Mouse (Mus musculus) hindbrain, embryonic 10.5 days (tissue): ENCODE results near the gene Tmem54. TPM values are rescaled to one million over a fixed set of nuclear protein-coding genes. Genes with fewer than 3 reads are reported as not detected.

Experiments
- DNase-seq: peaks from one replicate; pipeline ENCODE4 v3.0.0-alpha.2; 2017; ENCODE audit warnings: low spot score
- H3K27ac ChIP-seq: fragments of 300-500 bp; sonication (generic); 2 replicates; pipeline ENCODE4 v1.5.1; 2016; ENCODE audit warnings: mild to moderate bottlenecking, moderate library complexity
- H3K27me3 ChIP-seq: fragments of 300-500 bp; sonication (generic); 2 replicates; pipeline ENCODE4 v1.6.1; 2016; ENCODE audit warnings: mild to moderate bottlenecking; ENCODE audit not compliant: poor library complexity, insufficient read depth, severe bottlenecking
- H3K36me3 ChIP-seq: fragments of 300-500 bp; sonication (generic); 2 replicates; pipeline ENCODE4 v1.6.1; 2016; ENCODE audit warnings: mild to moderate bottlenecking, moderate library complexity
- H3K4me1 ChIP-seq: fragments of 300-500 bp; sonication (generic); replicated peaks from 2 replicates; pipeline ENCODE4 v1.6.1; 2016; ENCODE audit warnings: mild to moderate bottlenecking
- H3K4me3 ChIP-seq: fragments of 300-500 bp; sonication (generic); 2 replicates; pipeline ENCODE4 v1.5.1; 2016; ENCODE audit warnings: mild to moderate bottlenecking, moderate library complexity
- H3K9me3 ChIP-seq: fragments of 300-500 bp; sonication (generic); 2 replicates; pipeline ENCODE4 v1.6.1; 2016; ENCODE audit warnings: mild to moderate bottlenecking, moderate library complexity
- WGBS: fragments of 180-500 bp; shearing (Covaris S2); methylation state at CpG from one replicate; pipeline ENCODE4 v1.1.7; 2016; 5-methylcytosine and 5-hydroxymethylcytosine counted together
- polyA plus RNA-seq: library from polyadenylated mRNA; unstranded; fragments of >200 nt; fragmentation: Nextera tagmentation; extraction: Ambion mirVana; gene quantifications from 2 replicates; pipeline ENCODE4 v1.2.1, GENCODE M21; 2016

Gene Tmem54
- polyA plus RNA-seq, 1 experiment from 2014 or later, result 2.5 TPM

DNA sequence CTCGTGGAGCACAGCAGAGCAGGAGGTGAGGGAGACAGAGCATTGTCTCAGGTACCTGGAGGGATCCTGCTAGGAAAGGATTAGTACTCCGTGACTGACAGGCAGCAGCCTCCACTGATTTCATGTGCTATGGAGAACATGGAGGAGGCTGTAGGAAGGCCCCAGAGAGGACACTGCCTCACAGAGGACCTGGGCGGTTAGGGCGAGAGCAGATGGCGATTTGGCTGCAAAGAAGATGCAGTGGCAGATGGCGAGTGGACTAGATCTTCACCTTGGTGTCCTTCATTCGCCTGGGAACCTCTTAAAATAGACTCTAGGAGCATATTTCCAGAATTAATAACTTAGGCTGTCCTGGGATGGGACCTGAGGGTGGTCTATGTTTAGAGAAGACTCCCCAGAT lies 24.3 kb upstream of the Tmem54 start:
- H3K4me1 ChIP-seq, result peaks cover 3% of the 10 kb centered on the region; the same call in 1 of the 2 replicates
- no peak overlapping the region for H3K4me3 ChIP-seq
- 85% methylated on average over 7 of the region's 7 CpGs for WGBS
- H3K36me3 ChIP-seq, result peaks cover 86% of the 10 kb centered on the region
- no peaks in the 10 kb centered on the region for H3K27me3 ChIP-seq
- H3K27ac ChIP-seq, result no peak overlapping the region
- DNase-seq, result no peak
- H3K9me3 ChIP-seq, result no peaks in the 10 kb centered on the region

DNA sequence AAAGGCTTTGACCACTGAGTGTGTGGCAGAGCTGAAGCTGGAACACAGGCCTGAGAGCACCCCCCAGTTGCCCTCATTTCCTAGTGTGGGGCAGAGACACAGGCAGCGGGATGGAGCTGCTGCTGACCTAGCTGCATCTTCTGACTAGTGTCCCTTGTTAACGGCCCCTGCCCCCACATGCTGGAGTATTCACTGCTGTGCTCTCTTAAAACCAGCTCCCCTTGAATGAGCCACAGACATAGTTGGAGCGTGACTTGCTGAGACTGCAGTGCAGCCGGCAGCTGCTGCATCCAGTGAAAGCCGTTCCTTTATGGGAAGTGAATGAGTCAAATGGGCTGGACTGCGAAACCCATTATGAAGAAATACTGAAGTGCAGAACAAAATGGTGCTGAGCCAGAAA lies 23.8 kb upstream of the Tmem54 start:
- Histone ChIP-seq H3K9me3 (no peaks in the 10 kb centered on the region), H3K27ac (no peak overlapping the region), H3K27me3 (no peaks in the 10 kb centered on the region), H3K4me3 (no peak overlapping the region), H3K4me1 (peaks cover 3% of the 10 kb centered on the region; the same call in 1 of the 2 replicates), H3K36me3 (peaks cover 82% of the 10 kb centered on the region)
- DNase-seq, result no peak
- WGBS, result 80% methylated on average over 6 of the region's 6 CpGs

DNA sequence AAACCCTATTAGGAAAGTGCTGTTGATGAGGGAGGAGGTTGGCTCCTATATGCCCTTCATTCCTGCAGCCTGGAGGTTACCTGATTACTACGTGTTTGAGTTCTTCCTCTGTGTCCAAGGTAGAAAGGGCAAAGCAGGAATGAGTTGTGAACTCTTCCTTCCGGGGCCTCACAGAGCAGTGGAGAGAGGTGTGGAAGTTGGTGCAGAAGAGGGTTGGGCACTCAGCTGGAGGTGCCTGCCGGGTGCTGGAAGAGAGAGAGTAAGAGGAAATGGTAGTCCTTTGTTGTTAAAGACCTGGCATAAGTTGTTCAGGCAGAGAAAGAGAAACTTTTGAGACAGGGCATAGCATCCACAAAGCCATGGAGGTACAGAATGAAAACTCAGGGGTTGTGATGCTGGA lies 23.4 kb upstream of the Tmem54 start:
- Histone ChIP-seq H3K9me3 (no peaks in the 10 kb centered on the region), H3K4me1 (peaks cover 3% of the 10 kb centered on the region; the same call in 1 of the 2 replicates), H3K27me3 (no peaks in the 10 kb centered on the region), H3K36me3 (peaks cover 78% of the 10 kb centered on the region), H3K4me3 (no peak overlapping the region), H3K27ac (no peak overlapping the region)
- DNase-seq, result no peak
- 87% methylated on average over 3 of the region's 3 CpGs for WGBS

DNA sequence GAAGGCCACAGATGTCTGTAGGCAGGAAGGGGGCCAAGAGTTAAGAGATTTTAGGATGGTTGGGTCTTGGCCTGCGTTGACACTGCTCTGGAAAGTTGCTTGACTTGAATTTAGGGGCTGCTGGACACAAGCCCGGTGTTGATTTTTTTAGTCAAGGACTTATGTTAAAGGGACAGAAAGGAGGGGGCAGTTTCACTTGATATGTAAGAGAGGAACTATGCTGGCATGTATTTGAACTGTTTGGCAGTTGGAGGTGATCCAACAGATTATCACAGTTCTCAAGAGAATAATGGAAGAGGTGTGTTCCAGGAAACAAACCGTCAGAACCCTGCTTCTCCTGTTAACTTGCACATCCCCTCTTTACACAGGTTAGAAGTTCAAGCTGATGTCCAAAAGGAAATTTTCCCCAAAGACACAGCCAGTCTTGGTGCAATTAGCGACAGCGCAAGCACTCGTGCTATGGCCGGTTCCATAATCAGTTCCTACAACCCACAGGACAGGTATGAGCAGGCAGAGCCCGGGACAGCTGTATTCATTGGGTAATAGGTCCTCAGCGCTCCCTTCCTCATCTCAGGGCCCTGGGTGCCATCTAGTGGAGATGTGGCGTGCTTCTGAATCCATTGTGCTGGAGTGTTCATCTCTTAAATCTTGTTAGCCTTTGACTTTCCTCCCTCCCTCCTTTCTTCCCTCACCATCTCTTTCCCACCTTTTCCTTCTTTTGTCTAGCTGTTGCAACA lies 22.8 kb upstream of the Tmem54 start:
- Histone ChIP-seq H3K9me3 (no peaks in the 10 kb centered on the region), H3K4me1 (peaks cover 3% of the 10 kb centered on the region; the same call in 1 of the 2 replicates), H3K36me3 (peaks cover 71% of the 10 kb centered on the region), H3K27ac (no peak overlapping the region), H3K4me3 (no peak overlapping the region), H3K27me3 (no peaks in the 10 kb centered on the region)
- 52% methylated on average over 10 of the region's 10 CpGs for WGBS
- DNase-seq, result peak; percentile 68

DNA sequence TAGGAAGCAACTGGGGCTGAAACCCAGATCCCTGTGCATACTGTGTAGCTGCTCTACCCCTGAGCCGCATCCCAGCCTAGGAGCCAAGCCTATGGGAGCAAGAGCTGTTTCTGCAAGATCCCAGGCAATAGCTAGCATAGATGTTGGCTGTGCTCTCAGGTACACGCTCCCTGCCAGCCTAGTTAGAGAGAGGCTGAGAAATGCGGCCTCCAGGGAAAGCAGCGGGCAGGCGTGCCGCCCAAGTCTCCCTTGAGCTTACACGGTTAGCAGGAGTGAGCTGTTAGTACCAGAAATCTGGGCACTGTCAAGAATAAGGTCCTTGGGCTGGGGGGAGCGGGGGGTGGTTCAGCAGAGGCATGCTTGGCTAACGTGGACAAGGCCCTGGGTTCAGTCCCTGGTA lies 20.5 kb upstream of the Tmem54 start:
- no peak for DNase-seq
- Histone ChIP-seq H3K4me3 (no peak overlapping the region), H3K36me3 (peaks cover 48% of the 10 kb centered on the region)

DNA sequence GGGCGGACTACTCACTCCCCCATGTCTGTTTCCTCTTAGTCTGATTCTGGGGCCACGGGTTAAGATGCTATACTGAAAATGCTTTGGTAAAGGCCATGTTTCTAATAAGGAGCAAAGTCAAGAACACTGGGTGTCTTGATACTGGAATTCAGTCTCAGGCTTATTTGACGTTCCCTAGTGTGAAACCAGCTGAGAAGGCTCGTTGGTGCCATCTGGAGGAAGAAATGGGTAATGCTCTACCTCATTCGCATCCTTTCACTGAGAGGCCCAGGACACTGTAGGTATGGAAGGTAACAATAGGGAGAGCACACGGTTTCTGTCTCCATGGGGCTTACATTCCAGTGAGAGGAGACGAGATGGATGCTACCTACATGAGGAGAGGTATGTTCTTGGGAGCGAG lies 19.3 kb upstream of the Tmem54 start:
- no peaks in the 10 kb centered on the region for H3K9me3 ChIP-seq
- H3K27ac ChIP-seq, result no peak overlapping the region
- peak; percentile 64 for DNase-seq
- peaks cover 36% of the 10 kb centered on the region for H3K36me3 ChIP-seq
- no peak overlapping the region for H3K4me3 ChIP-seq
- H3K27me3 ChIP-seq, result no peaks in the 10 kb centered on the region
- peaks cover 3% of the 10 kb centered on the region; the same call in 1 of the 2 replicates for H3K4me1 ChIP-seq
- 28% methylated on average over 8 of the region's 8 CpGs for WGBS

More for the DNA sequence above, 20.5 kb upstream of the Tmem54 start:
- H3K27ac ChIP-seq, result no peak overlapping the region
- WGBS, result 94% methylated on average over 9 of the region's 9 CpGs
- no peaks in the 10 kb centered on the region for H3K9me3 ChIP-seq
- no peaks in the 10 kb centered on the region for H3K27me3 ChIP-seq
- H3K4me1 ChIP-seq, result peaks cover 3% of the 10 kb centered on the region; the same call in 1 of the 2 replicates

DNA sequence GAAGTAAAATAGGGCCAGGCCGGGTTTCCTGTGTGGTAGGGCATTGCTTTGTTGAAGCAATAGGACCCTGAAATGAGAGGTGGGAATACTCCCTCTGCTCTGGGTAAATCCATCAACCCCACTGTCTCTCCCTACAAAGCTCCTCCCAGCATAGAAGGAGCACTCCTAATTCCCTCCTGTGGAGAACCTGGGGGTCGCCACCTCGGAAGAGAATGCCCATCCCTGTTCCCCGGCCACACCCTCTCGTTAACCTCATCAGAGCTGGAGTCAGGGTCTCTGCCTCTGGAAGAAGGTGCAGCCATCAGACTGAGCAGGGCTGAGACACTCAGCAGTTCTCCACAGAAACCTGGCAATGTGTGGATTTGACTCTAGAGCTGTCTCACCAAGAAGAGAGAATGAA lies 17.5 kb upstream of the Tmem54 start:
- Histone ChIP-seq H3K27ac (no peak overlapping the region), H3K9me3 (no peaks in the 10 kb centered on the region), H3K27me3 (no peaks in the 10 kb centered on the region), H3K4me1 (no peaks in the 10 kb centered on the region), H3K36me3 (peaks cover 22% of the 10 kb centered on the region), H3K4me3 (no peak overlapping the region)
- no peak for DNase-seq
- WGBS, result 57% methylated on average over 5 of the region's 5 CpGs

DNA sequence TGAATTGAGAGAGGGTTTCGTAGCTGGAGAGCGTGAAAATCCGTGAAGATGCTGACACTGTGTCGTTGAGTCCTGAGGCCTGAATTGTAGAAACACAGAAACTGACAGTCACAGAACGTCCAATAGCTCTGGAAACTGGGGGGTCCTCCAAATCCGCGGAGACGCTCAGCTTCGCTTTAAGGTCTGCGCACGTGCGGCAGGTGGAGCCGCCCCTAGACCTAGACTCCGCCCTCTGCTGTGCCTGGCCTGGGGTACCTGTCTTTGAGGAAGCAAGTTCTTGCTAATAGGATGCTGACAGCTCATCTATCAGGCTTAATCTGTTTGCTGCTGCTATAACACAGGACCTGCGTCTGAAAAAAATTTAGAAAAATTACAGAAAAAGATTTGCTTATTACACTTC lies 10.1 kb upstream of the Tmem54 start:
- Histone ChIP-seq H3K27ac (no peak overlapping the region), H3K9me3 (0 out of 2 replicates have a peak, but pooled peaks cover 3% of the 10 kb centered on the region), H3K4me1 (peaks cover 4% of the 10 kb centered on the region; the same call in 1 of the 2 replicates), H3K36me3 (no peaks in the 10 kb centered on the region), H3K27me3 (0 out of 2 replicates have a peak, but pooled peaks cover 5% of the 10 kb centered on the region), H3K4me3 (no peak overlapping the region)
- WGBS, result 32% methylated on average over 15 of the region's 15 CpGs
- DNase-seq, result no peak

DNA sequence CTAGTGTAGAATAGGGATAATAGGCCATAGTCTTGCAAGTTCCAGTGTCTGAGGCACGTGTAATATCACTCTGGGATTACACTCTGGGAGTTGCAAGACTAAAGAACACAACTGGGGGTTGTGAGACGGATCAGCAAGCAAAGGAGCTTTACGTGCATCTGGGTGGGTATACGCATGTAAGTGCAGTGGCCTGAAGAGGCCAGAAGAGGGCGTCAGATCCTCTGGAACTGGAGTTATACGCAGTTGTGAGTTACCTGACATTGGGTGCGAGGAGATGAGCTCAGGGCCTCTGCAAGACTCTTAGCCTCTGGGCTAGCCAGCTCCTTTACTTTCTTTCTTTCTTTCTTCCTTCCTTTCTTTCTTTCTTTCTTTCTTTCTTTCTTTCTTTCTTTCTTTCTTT lies 8.3 kb upstream of the Tmem54 start:
- Histone ChIP-seq H3K9me3 (0 out of 2 replicates have a peak, but pooled peaks cover 3% of the 10 kb centered on the region), H3K36me3 (no peaks in the 10 kb centered on the region), H3K27me3 (0 out of 2 replicates have a peak, but pooled peaks cover 5% of the 10 kb centered on the region), H3K4me3 (no peak overlapping the region), H3K27ac (no peak overlapping the region), H3K4me1 (peaks cover 4% of the 10 kb centered on the region; the same call in 1 of the 2 replicates)
- 72% methylated on average over 7 of the region's 7 CpGs for WGBS
- no peak for DNase-seq

DNA sequence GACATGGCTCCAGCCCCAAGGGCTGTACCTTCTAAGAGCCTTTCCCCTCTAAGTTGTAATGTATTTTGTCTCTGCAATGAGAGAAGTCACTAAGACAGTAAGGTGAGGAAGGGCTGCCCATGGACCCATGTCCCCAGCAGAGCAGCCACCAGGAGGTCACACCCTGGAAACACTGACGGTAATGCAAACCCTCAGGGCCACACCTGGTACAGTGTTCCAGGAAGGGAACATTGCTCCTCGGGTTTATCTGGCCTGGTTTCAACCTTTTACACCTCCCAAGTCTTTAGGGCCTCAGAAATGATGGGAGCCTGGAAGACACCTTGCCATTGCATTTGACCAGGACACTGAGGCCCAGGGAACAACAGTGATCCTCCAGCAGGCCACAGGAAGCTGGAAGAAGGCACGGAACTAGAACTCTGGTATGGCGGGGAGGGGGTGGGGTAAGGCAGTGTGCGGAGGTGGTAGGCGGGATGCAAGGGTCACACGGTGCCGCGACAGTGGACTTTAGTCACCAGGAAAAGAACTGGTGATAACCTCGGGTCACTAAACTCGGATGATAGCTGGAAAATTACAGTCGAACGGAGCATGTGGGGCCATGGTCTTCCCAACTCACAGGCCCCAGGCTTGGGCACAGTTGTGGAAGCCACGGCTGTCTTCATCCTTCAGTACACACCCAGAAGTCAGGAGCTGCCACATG lies 3.1 kb upstream of the Tmem54 start:
- WGBS, result 84% methylated on average over 14 of the region's 14 CpGs
- no peaks in the 10 kb centered on the region for H3K36me3 ChIP-seq
- H3K27ac ChIP-seq, result no peak overlapping the region
- H3K9me3 ChIP-seq, result 0 out of 2 replicates have a peak, but pooled peaks cover 3% of the 10 kb centered on the region
- DNase-seq, result no peak
- peaks cover 43% of the 10 kb centered on the region for H3K27me3 ChIP-seq
- H3K4me1 ChIP-seq, result peaks cover 18% of the 10 kb centered on the region
- H3K4me3 ChIP-seq, result no peak overlapping the region

DNA sequence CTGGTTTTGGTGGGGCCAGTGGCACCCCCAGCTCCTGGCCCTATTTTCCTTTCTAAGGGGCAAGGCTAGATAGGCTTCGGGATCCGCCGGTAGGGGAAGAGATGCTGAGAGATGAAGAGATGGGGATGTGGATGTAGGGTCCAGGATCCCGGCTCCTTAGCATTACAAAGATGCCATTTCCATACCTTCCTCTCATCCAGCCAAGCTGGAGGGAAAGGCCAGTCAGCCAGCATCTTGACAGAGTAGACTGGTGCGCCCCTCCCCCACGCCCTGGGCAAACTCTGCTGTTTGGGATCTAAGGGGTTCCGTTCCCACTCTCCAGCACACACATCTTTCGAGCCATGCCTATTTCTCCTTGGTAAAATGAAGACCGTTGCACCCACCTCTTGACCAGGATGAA lies 725 bp downstream of the Tmem54 start:
- Histone ChIP-seq H3K4me3 (peak overlapping the region; percentile 42), H3K36me3 (no peaks in the 10 kb centered on the region), H3K27ac (no peak overlapping the region), H3K27me3 (peaks cover 54% of the 10 kb centered on the region), H3K9me3 (no peaks in the 10 kb centered on the region), H3K4me1 (peaks cover 29% of the 10 kb centered on the region)
- DNase-seq, result no peak
- 16% methylated on average over 9 of the region's 9 CpGs for WGBS

DNA sequence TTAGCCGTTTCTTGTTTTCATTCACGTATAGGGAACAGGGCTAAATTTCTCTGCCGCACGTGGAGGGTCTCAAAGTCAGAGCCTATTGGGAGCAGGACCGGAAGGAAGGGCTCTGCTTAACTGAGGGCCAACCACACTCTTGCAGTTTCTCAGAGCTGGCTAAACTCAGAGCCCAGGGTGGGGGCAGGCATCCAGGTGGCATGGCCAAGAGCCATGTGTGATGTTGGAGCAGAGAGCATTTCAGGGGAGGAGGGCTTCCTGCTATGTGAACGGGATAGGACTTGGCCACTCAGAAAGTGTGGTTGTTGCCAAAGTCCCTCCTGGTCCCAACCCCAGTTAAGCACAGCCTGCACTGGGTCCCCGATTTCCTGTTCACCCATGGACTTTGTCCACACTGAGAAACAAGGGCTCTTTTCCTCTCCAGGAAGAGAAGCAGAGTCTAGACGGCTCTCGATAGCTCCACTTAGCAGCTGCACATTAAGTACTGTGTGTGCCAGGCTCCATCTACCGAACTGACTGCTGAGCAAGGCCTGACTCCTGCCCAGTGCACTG lies 2.1 kb downstream of the Tmem54 start:
- H3K4me3 ChIP-seq, result no peak overlapping the region
- no peak overlapping the region for H3K27ac ChIP-seq
- peaks cover 38% of the 10 kb centered on the region for H3K4me1 ChIP-seq
- DNase-seq, result no peak
- H3K36me3 ChIP-seq, result no peaks in the 10 kb centered on the region
- no peaks in the 10 kb centered on the region for H3K9me3 ChIP-seq
- peaks cover 54% of the 10 kb centered on the region for H3K27me3 ChIP-seq
- WGBS, result 81% methylated on average over 10 of the region's 10 CpGs

DNA sequence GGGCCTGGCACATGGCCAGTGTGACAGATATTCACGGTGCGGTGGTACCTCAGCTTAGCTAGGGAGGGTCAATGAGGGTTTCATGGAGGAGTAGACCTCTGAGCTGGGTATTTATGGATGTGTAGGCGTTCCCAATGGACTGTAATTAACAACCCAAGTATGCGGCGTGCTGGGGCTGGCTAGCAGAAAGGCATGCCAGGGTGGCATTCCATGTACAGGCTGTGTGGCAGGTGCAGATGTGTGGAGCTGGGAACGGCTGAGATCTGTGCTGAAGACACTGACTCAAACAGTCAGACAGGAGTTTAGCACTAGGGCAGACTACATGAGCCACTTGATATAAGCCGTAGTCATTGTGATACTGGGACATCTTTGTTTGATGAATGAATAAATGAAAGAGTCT lies 3.3 kb downstream of the Tmem54 start:
- Histone ChIP-seq H3K4me1 (peaks cover 50% of the 10 kb centered on the region), H3K36me3 (no peaks in the 10 kb centered on the region), H3K27ac (no peak overlapping the region), H3K4me3 (no peak overlapping the region), H3K27me3 (peaks cover 52% of the 10 kb centered on the region), H3K9me3 (no peaks in the 10 kb centered on the region)
- no peak for DNase-seq
- 91% methylated on average over 7 of the region's 7 CpGs for WGBS
